Mouse (Mus musculus): ENCODE data around the gene Hoxc10. TPM values are rescaled to one million over a fixed set of nuclear protein-coding genes. Genes with fewer than 3 reads are reported as not detected.

Hoxc10 gene
- polyA plus RNA-seq, 1 experiment: not detected

- Histone ChIP-seq H3K4me1 (ENCODE audit: control insufficient read depth, insufficient read depth, low read length) (no peaks in the 10 kb centered on the region), H3K27ac (ENCODE audit: insufficient read depth, low read length) (no peak overlapping the region), H3K4me3 (ENCODE audit: insufficient read depth, low read length) (no peak overlapping the region)
- TF ChIP-seq POLR2A (IDR thresholded peaks at IDR 0.05; ENCODE audit: extremely low read depth, insufficient read depth, low read length): no peak
- no peak for TF ChIP-seq CTCF (IDR thresholded peaks at IDR 0.05; ENCODE audit: extremely low read depth, insufficient read depth, low read length)
Measured at GRCm38 (mm10) chr15:102955833-102956640, 10.6 kb upstream of the Hoxc10 start.

GRCm38 (mm10) chr15:102956906-102957305, 9.7 kb upstream of the Hoxc10 start:
- Histone ChIP-seq H3K4me1 (ENCODE audit: control insufficient read depth, insufficient read depth, low read length) (no peaks in the 10 kb centered on the region), H3K27ac (ENCODE audit: insufficient read depth, low read length) (no peak overlapping the region), H3K4me3 (ENCODE audit: insufficient read depth, low read length) (no peak overlapping the region)
- TF ChIP-seq CTCF (IDR thresholded peaks at IDR 0.05; ENCODE audit: extremely low read depth, insufficient read depth, low read length): no peak
- no peak for TF ChIP-seq POLR2A (IDR thresholded peaks at IDR 0.05; ENCODE audit: extremely low read depth, insufficient read depth, low read length)

GRCm38 (mm10) chr15:102959663-102960191, 6.9 kb upstream of the Hoxc10 start:
- no peak for TF ChIP-seq CTCF (IDR thresholded peaks at IDR 0.05; ENCODE audit: extremely low read depth, insufficient read depth, low read length)
- no peak for TF ChIP-seq POLR2A (IDR thresholded peaks at IDR 0.05; ENCODE audit: extremely low read depth, insufficient read depth, low read length)
- Histone ChIP-seq H3K27ac (ENCODE audit: insufficient read depth, low read length) (no peak overlapping the region), H3K4me3 (ENCODE audit: insufficient read depth, low read length) (no peak overlapping the region), H3K4me1 (ENCODE audit: control insufficient read depth, insufficient read depth, low read length) (no peaks in the 10 kb centered on the region)

GRCm38 (mm10) chr15:102961728-102962127, 4.9 kb upstream of the Hoxc10 start:
- no peaks in the 10 kb centered on the region for H3K4me1 ChIP-seq (ENCODE audit: control insufficient read depth, insufficient read depth, low read length)

GRCm38 (mm10) chr15:102962492-102962891, 4.1 kb upstream of the Hoxc10 start:
- H3K4me1 ChIP-seq (ENCODE audit: control insufficient read depth, insufficient read depth, low read length): no peaks in the 10 kb centered on the region
- no peak overlapping the region for H3K27ac ChIP-seq (ENCODE audit: insufficient read depth, low read length)
- no peak overlapping the region for H3K4me3 ChIP-seq (ENCODE audit: insufficient read depth, low read length)
- no peak for TF ChIP-seq CTCF (IDR thresholded peaks at IDR 0.05; ENCODE audit: extremely low read depth, insufficient read depth, low read length)
- TF ChIP-seq POLR2A (IDR thresholded peaks at IDR 0.05; ENCODE audit: extremely low read depth, insufficient read depth, low read length): no peak

More at GRCm38 (mm10) chr15:102961728-102962127, 4.9 kb upstream of the Hoxc10 start:
- TF ChIP-seq CTCF (IDR thresholded peaks at IDR 0.05; ENCODE audit: extremely low read depth, insufficient read depth, low read length) (no peak), POLR2A (IDR thresholded peaks at IDR 0.05; ENCODE audit: extremely low read depth, insufficient read depth, low read length) (no peak)
- Histone ChIP-seq H3K27ac (ENCODE audit: insufficient read depth, low read length) (no peak overlapping the region), H3K4me3 (ENCODE audit: insufficient read depth, low read length) (no peak overlapping the region)

GRCm38 (mm10) chr15:102963259-102963658, 3.3 kb upstream of the Hoxc10 start:
- no peak overlapping the region for H3K27ac ChIP-seq (ENCODE audit: insufficient read depth, low read length)
- no peaks in the 10 kb centered on the region for H3K4me1 ChIP-seq (ENCODE audit: control insufficient read depth, insufficient read depth, low read length)
- H3K4me3 ChIP-seq (ENCODE audit: insufficient read depth, low read length): no peak overlapping the region
- no peak for TF ChIP-seq CTCF (IDR thresholded peaks at IDR 0.05; ENCODE audit: extremely low read depth, insufficient read depth, low read length)
- TF ChIP-seq POLR2A (IDR thresholded peaks at IDR 0.05; ENCODE audit: extremely low read depth, insufficient read depth, low read length): no peak

- H3K4me1 ChIP-seq (ENCODE audit: control insufficient read depth, insufficient read depth, low read length): no peaks in the 10 kb centered on the region
- no peak overlapping the region for H3K4me3 ChIP-seq (ENCODE audit: insufficient read depth, low read length)
- TF ChIP-seq CTCF (IDR thresholded peaks at IDR 0.05; ENCODE audit: extremely low read depth, insufficient read depth, low read length) (no peak), POLR2A (IDR thresholded peaks at IDR 0.05; ENCODE audit: extremely low read depth, insufficient read depth, low read length) (no peak)
- H3K27ac ChIP-seq (ENCODE audit: insufficient read depth, low read length): no peak overlapping the region
Measured at GRCm38 (mm10) chr15:102963671-102964640, 2.6 kb upstream of the Hoxc10 start.

- H3K4me1 ChIP-seq (ENCODE audit: control insufficient read depth, insufficient read depth, low read length): no peaks in the 10 kb centered on the region
- H3K27ac ChIP-seq (ENCODE audit: insufficient read depth, low read length): no peak overlapping the region
- TF ChIP-seq POLR2A (IDR thresholded peaks at IDR 0.05; ENCODE audit: extremely low read depth, insufficient read depth, low read length) (no peak), CTCF (IDR thresholded peaks at IDR 0.05; ENCODE audit: extremely low read depth, insufficient read depth, low read length) (no peak)
- H3K4me3 ChIP-seq (ENCODE audit: insufficient read depth, low read length): no peak overlapping the region
Measured at GRCm38 (mm10) chr15:102965003-102965891, 1.3 kb upstream of the Hoxc10 start.
